In genomic region chr5:118563590-118563989, GRCm38 (mm10) we compare ENCODE assay signal across 10 mouse cellular contexts. TPM values are rescaled to one million over a fixed set of nuclear protein-coding genes. Genes with fewer than 3 reads are reported as not detected.
DNase-seq lines count a peak whose midpoint lies in the region; ATAC-seq lines count a peak whose summit lies in the region.
"Had no signal": no experiment of that assay in that cellular context is flagged by ENCODE, and none has a peak within 500 bp of the region (broad histone marks: within the 10 kb centered on the region; RNA-seq: fewer than 3 reads in every experiment).

No protein-coding gene starts in this region.

- no peaks in the 10 kb centered on the region for H3K9me3 ChIP-seq in heart, embryonic 11.5 days (replicated peaks; ENCODE audit: control insufficient read depth, low read length)
- H3K9me3 ChIP-seq in liver, embryonic 12.5 days (replicated peaks): no peaks in the 10 kb centered on the region
- H3K9me3 ChIP-seq: stomach, embryonic 15.5 days had no signal

- no peaks in the 10 kb centered on the region for H3K36me3 ChIP-seq in heart, embryonic 11.5 days (ENCODE audit: control insufficient read depth, insufficient read depth, low read length)
- peaks cover 7% of the 10 kb centered on the region; the same call in 1 of the 2 replicates for H3K36me3 ChIP-seq in liver, embryonic 12.5 days
- H3K36me3 ChIP-seq: stomach, embryonic 15.5 days had no signal

- no peak for DNase-seq in heart, postnatal 36 days
- DNase-seq in B cell, adult 2 months: peak; percentile 19 to 30
- DNase-seq in ZHBTc4 (ENCODE audit: low read depth, low spot score) (peak; percentile 59), MN1 (ENCODE audit: low spot score) (no peak)
- DNase-seq in layer of hippocampus, postnatal 25 days (ENCODE audit: extremely low spot score in 1 of 2, low spot score in 1 of 2): no peak
- DNase-seq: adrenal gland, postnatal 14 days had no signal

- no peak for ATAC-seq in heart, embryonic 11.5 days (replicated peaks; ENCODE audit: insufficient number of reproducible peaks, low FRiP score, low TSS enrichment)
- no peak for ATAC-seq in liver, embryonic 12.5 days
- ATAC-seq in frontal cortex, adult (ENCODE audit: low TSS enrichment): no peak

- H3K4me1 ChIP-seq in heart, embryonic 11.5 days (ENCODE audit: control insufficient read depth, insufficient read depth, low read length): peaks cover 39% of the 10 kb centered on the region
- H3K4me1 ChIP-seq in liver, embryonic 12.5 days: peaks cover 79% of the 10 kb centered on the region

- intact Hi-C loops in heart, postnatal 36 days (cut with DNase I): no loop called here

- H3K4me3 ChIP-seq in heart, embryonic 11.5 days (ENCODE audit: low read depth, low read length): no peak overlapping the region
- peak overlapping the region; percentile 31 for H3K4me3 ChIP-seq in liver, embryonic 12.5 days
- H3K4me3 ChIP-seq: stomach, embryonic 15.5 days had no signal

- peak overlapping the region; percentile 16 for H3K4me2 ChIP-seq in heart, embryonic 11.5 days
- H3K4me2 ChIP-seq in liver, embryonic 12.5 days: peak overlapping the region; percentile 69
- H3K4me2 ChIP-seq: stomach, embryonic 15.5 days had no signal

- WGBS in heart, embryonic 11.5 days (ENCODE audit: insufficient replicate concordance): 29% methylated on average over 6 of the region's 6 CpGs
- WGBS in liver, embryonic 12.5 days (ENCODE audit: insufficient replicate concordance): 24% methylated on average over 6 of the region's 6 CpGs

- H3K27me3 ChIP-seq in heart, embryonic 11.5 days (ENCODE audit: control insufficient read depth, insufficient read depth, low read length): no peaks in the 10 kb centered on the region
- peaks cover 3% of the 10 kb centered on the region; the same call in 1 of the 2 replicates for H3K27me3 ChIP-seq in liver, embryonic 12.5 days (replicated peaks)
- H3K27me3 ChIP-seq: stomach, embryonic 15.5 days had no signal

- H3K27ac ChIP-seq in heart, embryonic 11.5 days (ENCODE audit: low read depth, low read length): 0 out of 2 replicates have a peak overlapping the region, but pooled peaks have one; percentile 29
- H3K27ac ChIP-seq in liver, embryonic 12.5 days: peak overlapping the region; percentile 54
- H3K27ac ChIP-seq: stomach, embryonic 15.5 days had no signal

- no peak overlapping the region for H3K9ac ChIP-seq in heart, embryonic 11.5 days (ENCODE audit: low read depth, low read length)
- H3K9ac ChIP-seq in liver, embryonic 12.5 days: peak overlapping the region; percentile 10; the same call in 1 of the 2 replicates
- H3K9ac ChIP-seq: stomach, embryonic 15.5 days had no signal

RNA-seq across cellular contexts. Expression of gene Med13l, which starts 3.1 kb away (rescaled TPM):
- 9.4 and 9.7 TPM in 2 replicates for polyA plus RNA-seq in heart, embryonic 11.5 days (2014; fragmentation: Nextera tagmentation; extraction: Ambion mirVana)
- total RNA-seq in heart, postnatal 36 days (2021): 10 to 100 TPM; 29.7 to 32.2 TPM
- polyA plus RNA-seq in liver, embryonic 12.5 days (2016; fragmentation: Nextera tagmentation; extraction: Ambion mirVana): 13.0 and 13.8 TPM in 2 replicates
- total RNA-seq in layer of hippocampus, postnatal 25 days (2021): 100 to 1,000 TPM in 1 of 2 experiments, 10 to 100 TPM in 1; 94.0 to 105 TPM

Comparison
In these comparisons a context has a peak if more than half of its experiments do, and no peak if none do; other contexts are left out.
1. DNase-seq: peak in B cell, adult 2 months (2 of 2) and ZHBTc4 (single experiment); none in heart, postnatal 36 days (0 of 2), MN1 (single experiment) and layer of hippocampus, postnatal 25 days (0 of 2).